Mouse (Mus musculus) midbrain, embryonic 16.5 days (tissue): ENCODE measurements around the gene Hivep2. TPM values are rescaled to one million over a fixed set of nuclear protein-coding genes. Genes with fewer than 3 reads are reported as not detected.

ENCODE experiments used
- ATAC-seq: fragments of 200-750 bp; cut with Nextera tagmentation; 2 replicates; pipeline ENCODE4 v1.8.0; 2017; ENCODE audit warnings: moderate TSS enrichment
- H3K27ac ChIP-seq: fragments of 300-500 bp; sonication (generic); 2 replicates; pipeline ENCODE4 v1.5.1; 2014; ENCODE audit warnings: mild to moderate bottlenecking, low read length, mixed read lengths
- H3K27me3 ChIP-seq: fragments of 300-500 bp; sonication (generic); 2 replicates; pipeline ENCODE4 v1.6.1; 2014; ENCODE audit warnings: low read depth, low read length, mixed read lengths; ENCODE audit not compliant: control insufficient read depth, insufficient read depth
- H3K36me3 ChIP-seq: fragments of 300-500 bp; sonication (generic); 2 replicates; pipeline ENCODE4 v1.6.1; 2014; ENCODE audit warnings: mild to moderate bottlenecking, low read length, moderate library complexity, mixed read lengths; ENCODE audit not compliant: control insufficient read depth, insufficient read depth
- H3K4me1 ChIP-seq: fragments of 300-500 bp; sonication (generic); 2 replicates; pipeline ENCODE4 v1.6.1; 2014; ENCODE audit warnings: mild to moderate bottlenecking, low read length, mixed read lengths; ENCODE audit not compliant: control insufficient read depth, insufficient read depth
- H3K4me2 ChIP-seq: fragments of 300-500 bp; sonication (generic); 2 replicates; pipeline ENCODE4 v1.6.1; 2014; ENCODE audit warnings: mild to moderate bottlenecking, low read length, mixed read lengths
- H3K4me3 ChIP-seq: fragments of 300-500 bp; sonication (generic); 2 replicates; pipeline ENCODE4 v1.5.1; 2014; ENCODE audit warnings: low read depth, mild to moderate bottlenecking, low read length, moderate library complexity, mixed read lengths
- H3K9ac ChIP-seq: fragments of 300-500 bp; sonication (generic); 2 replicates; pipeline ENCODE4 v1.6.1; 2014; ENCODE audit warnings: low read depth, low read length, mixed read lengths
- H3K9me3 ChIP-seq: fragments of 300-500 bp; sonication (generic); replicated peaks from 2 replicates; pipeline ENCODE4 v1.6.1; 2014; ENCODE audit warnings: mild to moderate bottlenecking, low read length, mixed read lengths; ENCODE audit not compliant: control insufficient read depth, poor library complexity, severe bottlenecking
- WGBS: fragments of 180-500 bp; shearing (Covaris S2); extraction: QIAGEN DNeasy Blood & Tissue Kit; methylation state at CpG from one replicate; pipeline ENCODE4 v1.1.7; 2014; 5-methylcytosine and 5-hydroxymethylcytosine counted together
- polyA plus RNA-seq: library from polyadenylated mRNA; unstranded; fragments of >200 nt; fragmentation: Nextera tagmentation; extraction: Ambion mirVana; gene quantifications from 2 replicates; pipeline ENCODE4 v1.2.1, GENCODE M21; 2015

Gene Hivep2
- polyA plus RNA-seq, 1 experiment from 2014 or later = 11.0 TPM

- Histone ChIP-seq H3K4me3 (no peak overlapping the region), H3K9ac (no peak overlapping the region), H3K4me1 (no peaks in the 10 kb centered on the region), H3K27me3 (no peaks in the 10 kb centered on the region), H3K4me2 (no peak overlapping the region), H3K36me3 (no peaks in the 10 kb centered on the region), H3K27ac (no peak overlapping the region), H3K9me3 (no peaks in the 10 kb centered on the region)
- ATAC-seq = no peak; the same call in 1 of the 2 replicates
- 81% methylated on average over 15 of the region's 15 CpGs for WGBS
Measured at GRCm38 (mm10) chr10:14064759-14065395, 99.0 kb downstream of the Hivep2 start.

DNA sequence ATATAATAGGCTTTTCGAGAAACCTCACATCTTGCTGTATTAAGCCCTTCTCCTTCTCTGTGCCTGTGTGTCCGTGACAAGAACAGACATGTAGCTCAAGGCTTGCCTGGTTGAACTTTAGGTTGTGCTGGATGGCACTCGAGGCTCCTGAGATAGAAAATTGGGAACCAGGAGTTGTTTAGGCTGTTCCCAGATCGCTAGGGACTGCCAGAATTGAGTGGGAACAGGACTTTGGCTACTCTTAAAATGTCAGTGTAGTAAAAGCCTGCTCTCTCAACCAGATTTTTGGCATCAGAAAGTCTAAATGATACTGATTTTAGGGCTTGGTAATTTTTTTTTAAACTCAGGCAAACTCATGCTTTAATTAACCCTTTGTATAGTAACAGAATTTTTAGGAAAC is 101.9 kb downstream of the Hivep2 start:
- WGBS = 80% methylated on average over 4 of the region's 4 CpGs
- H3K4me1 ChIP-seq = no peaks in the 10 kb centered on the region
- H3K4me3 ChIP-seq = no peak overlapping the region
- H3K36me3 ChIP-seq = no peaks in the 10 kb centered on the region
- H3K27me3 ChIP-seq = no peaks in the 10 kb centered on the region
- H3K4me2 ChIP-seq = no peak overlapping the region
- H3K27ac ChIP-seq = no peak overlapping the region
- no peak for ATAC-seq
- no peaks in the 10 kb centered on the region for H3K9me3 ChIP-seq
- H3K9ac ChIP-seq = no peak overlapping the region

DNA sequence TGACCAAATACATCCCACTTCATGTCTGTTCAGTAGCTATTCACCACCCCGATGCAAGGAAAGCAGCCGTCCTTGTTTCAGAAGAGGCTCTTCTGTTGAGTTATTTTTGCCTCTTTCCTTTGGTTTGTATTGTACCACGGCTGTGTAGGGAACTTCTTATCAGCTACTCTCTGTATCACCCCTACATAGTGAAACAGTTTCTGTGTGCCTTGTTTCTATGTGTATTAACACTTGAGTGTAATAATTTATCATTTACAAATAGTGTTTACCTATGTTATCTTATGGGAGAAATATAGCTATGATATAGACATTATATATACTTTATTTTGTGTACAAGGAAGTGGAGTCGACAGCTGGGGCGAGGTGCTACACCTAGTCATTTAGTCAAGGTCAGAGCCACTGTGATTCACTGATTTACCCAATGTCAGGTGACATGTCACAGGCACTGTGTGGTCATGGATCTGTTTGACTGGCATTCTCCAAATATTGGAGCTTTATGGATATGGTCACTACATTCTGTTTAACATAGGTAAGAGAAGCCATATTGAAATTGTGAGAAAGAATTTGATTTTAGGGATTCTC is 104.7 kb downstream of the Hivep2 start:
- Histone ChIP-seq H3K36me3 (no peaks in the 10 kb centered on the region), H3K4me3 (no peak overlapping the region), H3K4me2 (no peak overlapping the region), H3K9ac (no peak overlapping the region), H3K9me3 (no peaks in the 10 kb centered on the region), H3K27me3 (no peaks in the 10 kb centered on the region), H3K27ac (no peak overlapping the region), H3K4me1 (no peaks in the 10 kb centered on the region)
- WGBS = 85% methylated on average over 5 of the region's 5 CpGs
- no peak for ATAC-seq

GRCm38 (mm10) chr10:14072504-14072903 is 106.6 kb downstream of the Hivep2 start:
- Histone ChIP-seq H3K27ac (no peak overlapping the region), H3K9me3 (no peaks in the 10 kb centered on the region), H3K4me3 (no peak overlapping the region), H3K4me2 (no peak overlapping the region), H3K9ac (no peak overlapping the region), H3K4me1 (no peaks in the 10 kb centered on the region), H3K36me3 (no peaks in the 10 kb centered on the region), H3K27me3 (no peaks in the 10 kb centered on the region)
- WGBS = 88% methylated on average over 3 of the region's 3 CpGs
- ATAC-seq = no peak

DNA sequence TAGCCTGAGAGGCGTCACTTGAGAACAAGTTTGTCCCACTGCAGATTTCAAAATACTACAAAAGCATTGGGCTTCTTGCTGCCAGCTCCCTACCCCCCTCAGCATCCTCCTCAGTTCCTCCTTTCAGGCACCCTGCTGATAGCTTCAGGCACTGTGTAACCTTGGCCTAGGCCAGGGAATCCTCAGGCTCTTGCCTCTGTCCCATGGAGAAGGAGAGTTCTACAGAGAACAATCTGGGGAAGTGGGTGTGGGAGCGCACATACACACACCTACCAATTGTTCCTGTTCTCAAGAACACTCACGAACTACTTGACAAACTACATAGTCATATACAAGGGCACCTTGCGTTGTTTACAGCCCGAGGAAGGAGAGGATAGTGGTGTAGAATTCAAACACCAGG is 109.9 kb downstream of the Hivep2 start:
- Histone ChIP-seq H3K4me1 (no peaks in the 10 kb centered on the region), H3K4me3 (no peak overlapping the region), H3K9ac (no peak overlapping the region), H3K27ac (no peak overlapping the region), H3K4me2 (no peak overlapping the region), H3K36me3 (no peaks in the 10 kb centered on the region), H3K27me3 (no peaks in the 10 kb centered on the region), H3K9me3 (no peaks in the 10 kb centered on the region)
- WGBS = 89% methylated on average over 5 of the region's 5 CpGs
- no peak for ATAC-seq

- no peak overlapping the region for H3K4me2 ChIP-seq
- H3K27ac ChIP-seq = no peak overlapping the region
- H3K9ac ChIP-seq = no peak overlapping the region
- H3K36me3 ChIP-seq = no peaks in the 10 kb centered on the region
- no peak overlapping the region for H3K4me3 ChIP-seq
- 72% methylated on average over 9 of the region's 9 CpGs for WGBS
- no peaks in the 10 kb centered on the region for H3K27me3 ChIP-seq
- peaks cover 2% of the 10 kb centered on the region; the same call in 1 of the 2 replicates for H3K4me1 ChIP-seq
- ATAC-seq = no peak
- no peaks in the 10 kb centered on the region for H3K9me3 ChIP-seq
Measured at GRCm38 (mm10) chr10:14076880-14077279, 111.0 kb downstream of the Hivep2 start.

DNA sequence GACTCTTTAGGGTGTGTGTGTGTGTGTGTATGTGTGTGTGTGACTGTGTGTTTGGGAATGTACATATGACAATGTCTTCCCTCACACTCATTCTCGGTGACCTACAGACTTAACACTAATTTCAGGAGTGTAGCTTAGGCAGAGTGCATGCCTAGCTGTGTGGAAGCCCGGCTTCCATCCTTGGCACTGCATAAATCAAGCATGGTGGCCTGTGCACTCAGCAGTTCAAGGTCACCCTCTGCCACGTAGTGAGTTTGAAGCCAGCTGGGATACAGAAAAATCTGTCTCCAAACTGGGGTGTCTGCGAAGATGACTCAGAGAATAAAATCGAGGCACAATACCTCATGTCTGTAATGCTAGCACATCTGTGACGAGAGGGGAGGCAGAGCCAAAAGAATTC is 115.0 kb downstream of the Hivep2 start:
- Histone ChIP-seq H3K4me3 (no peak overlapping the region), H3K4me1 (peaks cover 2% of the 10 kb centered on the region; the same call in 1 of the 2 replicates), H3K9ac (no peak overlapping the region), H3K27ac (no peak overlapping the region), H3K9me3 (no peaks in the 10 kb centered on the region), H3K36me3 (no peaks in the 10 kb centered on the region), H3K27me3 (no peaks in the 10 kb centered on the region), H3K4me2 (no peak overlapping the region)
- WGBS = 83% methylated on average over 6 of the region's 6 CpGs
- ATAC-seq = no peak

DNA sequence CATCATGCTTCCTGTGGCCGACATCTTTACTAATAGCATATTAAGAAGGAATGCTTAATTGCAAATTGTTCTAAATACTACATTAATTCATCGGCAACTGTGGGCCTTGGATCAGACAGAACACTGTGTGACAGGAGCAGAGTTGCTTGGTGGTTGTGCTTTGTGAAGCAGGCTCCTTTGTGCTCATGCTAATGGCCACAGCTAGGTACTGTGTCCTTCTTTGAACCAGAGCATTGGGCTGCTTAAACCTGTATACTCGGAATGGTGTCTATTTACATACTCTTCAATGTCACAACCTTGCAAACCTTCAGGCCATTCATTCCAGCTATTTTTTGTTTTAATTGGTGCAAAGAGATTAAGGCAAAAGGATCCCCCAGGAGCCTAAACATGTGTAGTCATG is 115.9 kb downstream of the Hivep2 start:
- no peak overlapping the region for H3K27ac ChIP-seq
- H3K9ac ChIP-seq = no peak overlapping the region
- no peaks in the 10 kb centered on the region for H3K9me3 ChIP-seq
- H3K4me2 ChIP-seq = no peak overlapping the region
- H3K4me3 ChIP-seq = no peak overlapping the region
- H3K4me1 ChIP-seq = peaks cover 2% of the 10 kb centered on the region; the same call in 1 of the 2 replicates
- WGBS = 45% methylated on average over 3 of the region's 3 CpGs
- ATAC-seq = peak; percentile 44; the same call in 1 of the 2 replicates
- H3K36me3 ChIP-seq = no peaks in the 10 kb centered on the region
- H3K27me3 ChIP-seq = no peaks in the 10 kb centered on the region

DNA sequence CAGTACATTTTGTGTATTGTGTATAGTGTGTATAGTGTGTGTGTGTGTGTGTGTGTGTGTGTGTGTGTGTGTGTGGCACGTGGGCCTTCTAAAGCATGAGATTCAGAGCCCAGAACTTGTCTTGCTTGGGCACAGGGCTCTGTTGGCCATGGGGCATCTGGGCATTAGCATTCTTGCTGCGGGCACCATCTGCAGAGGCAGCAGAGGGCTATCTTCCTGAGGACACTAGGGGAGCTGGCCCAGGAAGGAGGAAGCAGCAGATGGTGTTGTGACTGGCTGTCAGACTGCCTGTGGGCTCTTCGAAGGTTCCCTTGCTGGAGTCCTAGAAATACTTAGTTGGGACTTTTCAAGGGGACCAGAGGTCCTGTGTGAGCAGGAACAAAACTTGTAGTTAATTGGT is 116.4 kb downstream of the Hivep2 start:
- Histone ChIP-seq H3K27me3 (no peaks in the 10 kb centered on the region), H3K27ac (no peak overlapping the region), H3K4me3 (no peak overlapping the region), H3K4me1 (peaks cover 2% of the 10 kb centered on the region; the same call in 1 of the 2 replicates), H3K36me3 (no peaks in the 10 kb centered on the region), H3K4me2 (no peak overlapping the region), H3K9me3 (no peaks in the 10 kb centered on the region), H3K9ac (no peak overlapping the region)
- ATAC-seq = peak; percentile 52; the same call in 1 of the 2 replicates
- 66% methylated on average over 3 of the region's 3 CpGs for WGBS
